Mouse (Mus musculus) neural tube, embryonic 12.5 days (tissue): ENCODE results near the gene Atl3. TPM values are rescaled to one million over a fixed set of nuclear protein-coding genes. Genes with fewer than 3 reads are reported as not detected.

Experiments used
- polyA plus RNA-seq: library from polyadenylated mRNA; unstranded; fragments of >200 nt; fragmentation: Nextera tagmentation; extraction: Ambion mirVana; gene quantifications from 2 replicates; pipeline ENCODE4 v1.2.1, GENCODE M21; 2016

The Atl3 gene
- polyA plus RNA-seq, 1 experiment from 2014 or later, result 8.3 TPM

Other genes with a start within 250 kb of the Atl3 start
- 75.5 and 84.8 TPM in 2 replicates for gene Rcor2, start 226.7 kb upstream of the Atl3 start, polyA plus RNA-seq
- gene Mark2, start 152.2 kb upstream of the Atl3 start, polyA plus RNA-seq, result 62.3 and 72.0 TPM in 2 replicates
- 42.8 and 46.6 TPM in 2 replicates for gene Spindoc, start 111.0 kb upstream of the Atl3 start, polyA plus RNA-seq
- gene 2700081O15Rik, start 76.4 kb upstream of the Atl3 start, polyA plus RNA-seq, result 21.6 and 22.7 TPM in 2 replicates
- gene Rtn3, start 10.8 kb upstream of the Atl3 start, polyA plus RNA-seq, result 390 and 430 TPM in 2 replicates
- gene Pla2g16, start 63.4 kb downstream of the Atl3 start, polyA plus RNA-seq, result 2.9 and 3.5 TPM in 2 replicates
- gene Lgals12, start 113.2 kb downstream of the Atl3 start, polyA plus RNA-seq, result not detected in 2 replicates
- gene Hrasls5, start 118.5 kb downstream of the Atl3 start, polyA plus RNA-seq, result not detected in 2 replicates
- not detected in 2 replicates for gene Slc22a19, start 217.3 kb downstream of the Atl3 start, polyA plus RNA-seq